Mouse (Mus musculus) layer of hippocampus, adult 2 months (tissue): ENCODE data around the gene Rpl19. TPM values are rescaled to one million over a fixed set of nuclear protein-coding genes. Genes with fewer than 3 reads are reported as not detected.

ENCODE experiments used
- DNase-seq, 2 experiments: peaks; one replicate each; pipeline ENCODE4 v3.0.0; 2022; ENCODE audit warnings: low spot score in 2 of 2
- H3K27ac ChIP-seq: fragments of 200-600 bp; 2 replicates; pipeline ENCODE4 v1.8.1; 2022
- H3K4me3 ChIP-seq: fragments of 200-600 bp; 2 replicates; pipeline ENCODE4 v1.8.1; 2022; ENCODE audit warnings: mild to moderate bottlenecking
- CTCF ChIP-seq: fragments of 200-600 bp; conservative IDR thresholded peaks from 2 replicates; pipeline ENCODE4 v1.8.1; 2022; ENCODE audit warnings: antibody characterized with exemption, mild to moderate bottlenecking, moderate library complexity
- total RNA-seq, 2 experiments: library from RNA; stranded (reverse); gene quantifications; 2 replicates each; pipeline ENCODE4 v1.2.3; 2021

The Rpl19 gene
- total RNA-seq, 2 experiments from 2014 or later = 615 to 621 TPM

GRCm38 (mm10) chr11:97988530-97989096 is 37.9 kb upstream of the Rpl19 start:
- TF ChIP-seq CTCF = no peak
- Histone ChIP-seq H3K4me3 (peak overlapping the region; percentile 81), H3K27ac (peak overlapping the region; percentile 95)
- peak; percentile 89 to 90 for DNase-seq

- peak in 1 of 2 experiments; percentile 75 for DNase-seq
- Histone ChIP-seq H3K27ac (no peak overlapping the region), H3K4me3 (peak overlapping the region; percentile 60)
- TF ChIP-seq CTCF = peak; percentile 89
Observed at GRCm38 (mm10) chr11:97994539-97995100, 31.9 kb upstream of the Rpl19 start.

GRCm38 (mm10) chr11:97995564-97996288 is 30.8 kb upstream of the Rpl19 start, which contains the start of gene Arl5c:
Gene Arl5c (minus strand): TSS chr11:97996181.
- H3K27ac ChIP-seq = no peak within 1 kb of the TSS
- peak; percentile 71 for TF ChIP-seq CTCF
- DNase-seq = no peak
- H3K4me3 ChIP-seq = peak within 1 kb of the TSS; percentile 60

- Histone ChIP-seq H3K4me3 (no peak overlapping the region), H3K27ac (no peak overlapping the region)
- TF ChIP-seq CTCF = no peak
- no peak for DNase-seq
Observed at GRCm38 (mm10) chr11:97996691-97997090, 29.8 kb upstream of the Rpl19 start.

GRCm38 (mm10) chr11:97997387-97997960 is 29.0 kb upstream of the Rpl19 start:
- no peak for DNase-seq
- no peak for TF ChIP-seq CTCF
- H3K4me3 ChIP-seq = no peak overlapping the region
- no peak overlapping the region for H3K27ac ChIP-seq

GRCm38 (mm10) chr11:97998074-97998793 is 28.3 kb upstream of the Rpl19 start:
- Histone ChIP-seq H3K4me3 (no peak overlapping the region), H3K27ac (peak overlapping the region; percentile 5; the same call in 1 of the 2 replicates)
- TF ChIP-seq CTCF = no peak
- DNase-seq = no peak

GRCm38 (mm10) chr11:97998898-97999608 is 27.5 kb upstream of the Rpl19 start:
- no peak overlapping the region for H3K4me3 ChIP-seq
- peak; percentile 22; the same call in 1 of the 2 replicates for TF ChIP-seq CTCF
- H3K27ac ChIP-seq = peak overlapping the region; percentile 7; the same call in 1 of the 2 replicates
- no peak for DNase-seq

- Histone ChIP-seq H3K4me3 (no peak overlapping the region), H3K27ac (no peak overlapping the region)
- no peak for DNase-seq
- no peak for TF ChIP-seq CTCF
Observed at GRCm38 (mm10) chr11:97999748-98000147, 26.8 kb upstream of the Rpl19 start.

- H3K4me3 ChIP-seq = no peak overlapping the region
- H3K27ac ChIP-seq = no peak overlapping the region
- TF ChIP-seq CTCF = no peak
- DNase-seq = no peak
Observed at GRCm38 (mm10) chr11:98000378-98001140, 26.0 kb upstream of the Rpl19 start.

GRCm38 (mm10) chr11:98001351-98001824 is 25.1 kb upstream of the Rpl19 start:
- no peak for DNase-seq
- peak overlapping the region; percentile 51; the same call in 1 of the 2 replicates for H3K27ac ChIP-seq
- H3K4me3 ChIP-seq = no peak overlapping the region
- TF ChIP-seq CTCF = no peak

GRCm38 (mm10) chr11:98001986-98002385 is 24.5 kb upstream of the Rpl19 start:
- no peak for DNase-seq
- no peak overlapping the region for H3K4me3 ChIP-seq
- TF ChIP-seq CTCF = no peak
- H3K27ac ChIP-seq = peak overlapping the region; percentile 51; the same call in 1 of the 2 replicates

- peak in 1 of 2 experiments; percentile 82 for DNase-seq
- H3K4me3 ChIP-seq = no peak overlapping the region
- TF ChIP-seq CTCF = peak; percentile 90
- H3K27ac ChIP-seq = peak overlapping the region; percentile 72; the same call in 1 of the 2 replicates
Observed at GRCm38 (mm10) chr11:98002627-98003026, 23.9 kb upstream of the Rpl19 start.
